Mouse (Mus musculus) gastrocnemius, postnatal 14 days (tissue): ENCODE data around the gene Slc9a9. TPM values are rescaled to one million over a fixed set of nuclear protein-coding genes. Genes with fewer than 3 reads are reported as not detected.

Experiments used
- DNase-seq: peaks from one replicate; pipeline ENCODE4 v3.0.0; 2021; ENCODE audit warnings: mixed read lengths
- intact Hi-C: fragments of 180-260 bp; cut with DNase I; formaldehyde crosslinking; loops from one replicate; pipeline ENCODE4 v1.15.1; 2025; ENCODE audit warnings: low total_unique reads
- microRNA-seq, 2 experiments: library from miRNA; unstranded; fragments of <30 nt; microRNA quantifications; one replicate each; pipeline ENCODE4 v1.2.0; 2021
- total RNA-seq, 2 experiments: library from RNA; stranded (reverse); gene quantifications; 2 replicates each; pipeline ENCODE4 v1.2.3; 2021

The Slc9a9 gene
- total RNA-seq, 2 experiments from 2014 or later, result 2.5 to 3.1 TPM

DNA sequence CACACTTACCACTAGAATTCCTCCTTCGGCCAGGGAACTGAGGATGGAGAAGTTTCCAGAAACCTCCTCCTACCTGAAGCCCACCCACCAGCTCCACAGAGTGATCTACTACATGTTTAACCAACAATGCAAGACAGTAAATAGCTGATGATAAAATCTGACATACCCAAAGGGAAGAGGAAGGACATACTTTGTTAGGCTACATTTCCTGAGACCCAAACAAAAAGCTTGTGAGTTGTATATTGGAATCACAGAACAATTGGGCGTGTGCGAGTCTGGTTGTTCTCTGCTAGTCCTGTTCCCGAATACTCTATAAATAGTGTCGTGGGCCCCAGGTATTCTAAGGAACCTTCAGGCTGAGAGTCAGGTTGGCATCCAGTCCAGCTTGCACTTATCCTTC is 551.6 kb downstream of the Slc9a9 start:
- DNase-seq, result no peak
- intact Hi-C loops, result no loop called here

DNA sequence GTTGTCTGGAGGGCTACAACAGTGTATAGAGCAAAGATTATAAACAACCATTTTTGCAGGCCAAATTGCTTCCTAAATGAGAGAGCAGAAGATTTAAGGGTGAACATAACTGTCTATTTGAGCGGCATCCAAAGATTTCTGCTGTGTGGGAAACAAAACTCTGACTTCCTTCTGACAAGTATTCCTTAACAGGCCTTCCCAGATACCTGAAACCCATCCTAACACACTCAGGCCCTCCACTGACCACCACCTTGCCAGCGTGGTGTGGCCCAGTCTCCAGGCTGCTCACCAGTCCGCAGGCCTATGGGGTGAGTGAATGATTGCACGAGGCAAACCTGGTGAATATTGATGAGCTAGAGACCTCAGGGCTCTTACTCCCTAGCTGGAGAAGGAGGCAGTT is 557.3 kb downstream of the Slc9a9 start:
- intact Hi-C loops, result no loop called here
- no peak for DNase-seq

DNA sequence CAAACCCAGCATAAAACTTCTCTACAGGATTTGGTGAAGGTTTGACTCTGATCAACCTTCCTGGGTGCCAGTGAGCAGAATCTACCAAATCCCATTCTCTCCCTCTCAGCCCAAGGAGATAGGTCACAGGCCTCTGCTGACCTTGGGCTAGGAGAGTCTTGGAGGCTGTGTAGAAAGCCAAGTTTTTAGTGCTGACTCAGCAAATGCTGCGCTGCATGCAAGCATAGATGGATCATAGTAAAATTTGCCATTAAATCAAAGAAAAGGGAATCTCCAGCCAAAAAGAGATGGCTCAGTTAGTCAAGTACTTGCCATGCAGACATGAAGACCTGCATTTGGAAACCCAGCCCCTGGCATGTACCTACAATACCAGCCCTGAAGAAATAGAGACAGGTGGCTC is 558.4 kb downstream of the Slc9a9 start:
- DNase-seq, result no peak
- intact Hi-C loops, result no loop called here

DNA sequence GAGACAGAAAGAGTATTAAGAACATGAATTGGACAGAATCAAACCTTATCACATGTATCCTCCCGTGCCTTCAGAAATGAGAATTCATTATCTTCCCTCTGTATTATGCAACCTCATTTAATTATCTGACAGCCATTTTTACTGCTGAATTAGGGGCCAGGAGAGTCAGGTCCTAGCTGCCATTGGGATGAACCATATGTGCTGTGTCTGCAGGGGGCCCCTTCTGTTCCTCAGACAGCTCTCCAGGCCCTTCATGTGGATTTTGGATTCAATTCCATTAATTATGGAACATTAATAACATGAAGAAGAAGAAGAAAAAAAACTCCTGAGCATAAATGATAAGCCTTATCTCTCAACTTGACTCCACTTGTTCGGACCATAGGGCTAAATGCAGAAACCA is 559.4 kb downstream of the Slc9a9 start:
- DNase-seq, result no peak
- intact Hi-C loops, result no loop called here

DNA sequence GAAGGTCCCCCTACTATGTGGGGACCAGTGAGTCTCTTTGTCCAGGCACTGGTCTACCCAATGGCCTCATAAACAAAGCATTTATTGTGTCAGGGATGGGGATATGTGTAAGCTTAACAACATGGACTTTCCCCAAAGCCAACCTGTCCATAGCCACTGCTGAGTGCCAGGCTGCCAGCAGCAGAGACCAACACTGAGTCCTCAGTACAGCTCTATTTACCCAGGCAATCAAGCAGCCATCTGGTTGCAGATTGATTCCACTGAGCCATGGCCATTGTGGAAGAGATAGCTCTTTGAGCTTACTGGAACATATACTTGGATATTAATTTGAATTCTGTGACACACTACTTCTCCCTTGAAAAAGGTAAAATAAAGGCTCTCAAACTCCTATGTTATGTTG is 570.2 kb downstream of the Slc9a9 start:
- no peak for DNase-seq
- intact Hi-C loops, result no loop called here

DNA sequence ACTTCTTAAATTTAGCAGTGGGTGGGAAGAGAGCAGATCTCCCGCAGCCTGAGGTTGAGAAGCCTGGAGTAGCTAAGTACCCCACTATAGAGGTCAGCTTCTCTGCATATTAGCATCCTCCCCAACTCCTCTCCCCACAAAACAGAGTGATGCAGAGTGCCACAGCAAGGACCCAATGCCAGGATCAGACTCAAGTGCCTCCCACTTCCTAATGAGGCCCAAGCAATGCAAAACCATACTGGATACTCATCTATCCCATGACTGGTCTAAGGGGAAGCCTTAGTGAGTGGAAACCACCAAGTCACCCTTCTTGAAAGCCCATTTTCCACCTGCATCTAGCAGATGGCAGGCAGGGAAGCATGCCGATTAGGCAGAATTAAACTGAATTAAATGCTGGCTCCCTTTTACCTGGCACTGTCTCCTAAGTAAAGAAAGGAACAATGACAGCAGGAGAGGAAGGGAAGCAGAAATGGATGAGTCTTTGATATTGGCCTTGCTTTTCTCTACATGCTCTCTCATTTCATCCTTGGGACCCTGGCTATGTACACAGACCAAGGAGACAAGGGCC is 573.0 kb downstream of the Slc9a9 start:
- intact Hi-C loops, result no loop called here
- DNase-seq, result no peak

DNA sequence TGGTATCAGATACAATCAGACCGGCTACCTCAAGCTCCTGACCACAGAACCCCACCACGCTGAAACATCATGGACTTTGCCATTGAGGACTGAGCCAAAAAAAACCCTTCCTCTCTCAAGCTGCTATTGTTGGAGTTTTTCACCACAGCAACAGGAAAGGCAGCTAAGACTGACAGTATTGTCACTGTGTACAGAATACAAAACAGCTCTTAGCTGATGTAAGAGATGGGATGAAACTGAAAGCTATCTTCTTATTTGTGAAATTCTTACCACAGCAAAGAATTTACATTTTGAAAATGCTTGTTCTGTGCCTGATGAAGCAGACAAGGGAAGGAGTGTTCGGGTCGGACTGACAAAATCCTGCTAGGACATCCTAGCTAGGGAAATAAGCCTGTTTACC is 584.5 kb downstream of the Slc9a9 start:
- DNase-seq, result no peak
- intact Hi-C loops, result no loop called here

DNA sequence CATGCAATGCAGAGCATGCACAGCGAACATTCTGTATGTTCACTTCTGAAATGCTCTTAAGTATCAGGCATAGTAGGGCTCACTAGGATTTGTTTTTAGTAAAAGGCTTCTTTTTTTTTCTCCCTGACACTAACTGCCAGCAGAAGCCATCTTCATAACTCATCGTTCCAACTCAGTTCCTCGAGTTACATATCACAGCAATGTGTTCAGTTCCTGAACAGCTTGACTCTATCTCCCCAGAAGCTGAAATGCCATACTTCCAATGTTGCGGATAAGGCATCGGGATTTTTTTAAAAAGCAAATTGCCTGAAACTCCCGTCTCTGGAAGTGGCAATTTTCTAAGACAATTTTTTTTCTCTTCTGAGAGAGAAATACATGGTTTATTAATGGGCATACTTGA is 586.1 kb downstream of the Slc9a9 start:
- no peak for DNase-seq
- intact Hi-C loops, result no loop called here

DNA sequence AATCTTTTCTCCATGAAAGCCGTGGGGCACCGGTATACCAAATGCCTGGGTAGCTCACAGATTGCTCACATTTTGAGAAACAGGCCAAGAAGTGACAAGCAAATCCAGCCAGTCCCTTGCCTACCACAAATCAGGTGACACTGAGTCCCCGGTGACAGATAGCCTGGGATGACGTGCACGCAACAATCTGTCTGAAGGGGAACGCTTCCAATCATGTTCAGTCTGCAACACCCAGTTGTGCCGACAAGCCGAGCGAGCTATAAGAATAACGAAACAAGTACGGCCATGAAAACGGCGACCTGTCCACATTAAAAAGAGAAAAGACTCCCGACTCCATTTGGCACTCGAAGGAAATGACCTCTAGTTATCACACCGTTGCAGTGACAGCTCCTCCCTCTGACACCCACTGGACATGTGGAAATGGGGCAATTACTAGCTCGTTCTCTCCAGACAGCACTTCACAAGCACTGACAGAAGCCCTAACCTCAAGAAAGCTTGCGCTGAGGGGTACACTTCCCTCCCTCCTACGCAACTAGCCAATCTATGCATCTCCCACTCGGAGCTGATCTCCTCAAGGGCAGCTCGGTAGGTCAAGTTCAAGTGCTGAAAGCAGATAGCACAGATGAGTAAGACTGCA is 587.1 kb downstream of the Slc9a9 start:
- intact Hi-C loops, result no loop called here

DNA sequence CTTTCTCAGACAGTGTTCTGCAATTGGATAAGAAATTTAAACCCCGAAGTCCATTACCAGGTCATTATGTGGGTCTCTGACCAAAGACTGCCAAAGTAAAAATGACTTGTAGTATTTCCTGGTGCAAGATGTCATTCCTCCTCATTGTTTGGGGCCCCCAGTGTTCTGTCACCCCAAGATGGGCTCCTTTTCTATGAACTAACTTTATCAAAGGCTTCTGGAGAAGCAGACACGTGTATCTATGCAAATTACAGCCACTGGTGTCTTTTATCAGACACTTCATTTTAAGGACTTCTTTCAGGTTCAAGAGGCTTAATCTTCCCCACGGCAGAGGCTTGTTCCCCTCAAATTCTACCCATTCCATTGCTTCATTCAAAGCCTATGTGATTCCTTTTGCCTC is 593.1 kb downstream of the Slc9a9 start:
- no peak for DNase-seq

More for the DNA sequence above, 587.1 kb downstream of the Slc9a9 start:
- DNase-seq, result no peak

DNA sequence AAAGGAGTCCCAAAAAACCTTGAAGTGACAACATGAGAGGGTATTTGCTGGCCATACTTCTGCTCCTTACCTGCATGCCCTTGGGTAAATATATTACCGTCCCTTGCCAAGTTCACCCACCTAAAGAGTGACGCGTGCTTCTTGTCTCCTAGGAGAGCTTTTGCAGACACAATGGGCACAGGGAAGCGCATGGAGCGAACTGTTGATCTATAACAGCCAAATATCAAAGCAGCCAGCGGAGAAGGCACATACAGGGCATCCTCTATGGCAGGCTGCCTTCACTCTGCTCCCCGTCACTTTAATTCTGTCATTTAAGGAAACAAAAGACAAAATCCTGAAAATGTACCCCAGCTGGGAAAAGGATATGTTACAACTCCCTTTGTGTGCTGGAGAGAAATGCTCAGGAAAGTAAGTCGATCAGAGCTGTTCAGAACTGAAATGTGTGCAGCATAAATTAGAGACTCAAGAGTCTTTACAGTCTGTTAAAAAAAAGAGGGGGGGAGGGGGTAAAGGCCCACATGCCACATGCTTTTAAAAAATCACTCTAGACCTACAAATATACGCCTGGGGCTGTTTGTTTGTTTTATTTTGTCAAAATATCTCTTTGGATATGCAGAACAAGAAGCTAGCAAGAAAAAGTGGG is 594.3 kb downstream of the Slc9a9 start:
- DNase-seq, result no peak

More for the DNA sequence above, 593.1 kb downstream of the Slc9a9 start:
- intact Hi-C loops, result no loop called here

DNA sequence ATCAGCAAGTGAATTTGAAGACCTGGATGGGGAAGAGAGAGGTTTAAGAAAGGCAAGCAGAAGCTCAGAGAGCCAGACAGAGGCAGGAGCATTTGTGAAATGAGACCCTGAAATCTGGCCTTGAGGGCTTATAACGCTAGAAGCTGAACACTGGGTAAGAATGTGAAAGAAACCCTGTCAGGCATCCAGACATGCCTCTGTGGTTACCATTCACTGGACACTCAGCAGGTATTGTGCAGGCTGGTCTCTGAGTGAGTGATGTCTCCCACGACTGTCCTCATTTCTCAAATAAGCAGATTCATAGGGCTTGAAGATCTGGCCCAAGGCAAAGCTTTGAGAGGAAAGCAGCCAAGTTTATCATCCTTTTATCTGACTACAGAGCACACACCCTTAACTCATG is 596.5 kb downstream of the Slc9a9 start:
- intact Hi-C loops, result no loop called here
- DNase-seq, result no peak

More for the DNA sequence above, 594.3 kb downstream of the Slc9a9 start:
- intact Hi-C loops, result no loop called here

DNA sequence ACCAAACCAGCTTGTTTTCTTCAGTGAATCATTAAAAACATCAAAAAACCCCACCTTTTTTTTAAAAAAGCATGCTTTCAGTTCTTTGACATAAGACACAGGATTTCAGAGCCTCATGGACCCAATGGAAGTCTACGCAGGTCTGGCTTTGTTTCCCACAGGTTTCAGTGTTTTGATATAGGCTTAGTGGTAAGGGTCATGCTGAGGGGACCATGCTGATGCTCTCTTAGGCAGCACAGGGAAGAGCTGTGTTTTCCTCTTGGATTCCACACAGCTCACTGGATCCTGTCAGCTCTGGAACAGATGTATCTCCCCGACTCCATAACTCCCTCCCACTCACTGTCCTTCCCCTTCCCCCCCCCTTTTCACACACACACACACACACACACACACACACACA is 597.2 kb downstream of the Slc9a9 start:
- DNase-seq, result no peak
- intact Hi-C loops, result no loop called here

DNA sequence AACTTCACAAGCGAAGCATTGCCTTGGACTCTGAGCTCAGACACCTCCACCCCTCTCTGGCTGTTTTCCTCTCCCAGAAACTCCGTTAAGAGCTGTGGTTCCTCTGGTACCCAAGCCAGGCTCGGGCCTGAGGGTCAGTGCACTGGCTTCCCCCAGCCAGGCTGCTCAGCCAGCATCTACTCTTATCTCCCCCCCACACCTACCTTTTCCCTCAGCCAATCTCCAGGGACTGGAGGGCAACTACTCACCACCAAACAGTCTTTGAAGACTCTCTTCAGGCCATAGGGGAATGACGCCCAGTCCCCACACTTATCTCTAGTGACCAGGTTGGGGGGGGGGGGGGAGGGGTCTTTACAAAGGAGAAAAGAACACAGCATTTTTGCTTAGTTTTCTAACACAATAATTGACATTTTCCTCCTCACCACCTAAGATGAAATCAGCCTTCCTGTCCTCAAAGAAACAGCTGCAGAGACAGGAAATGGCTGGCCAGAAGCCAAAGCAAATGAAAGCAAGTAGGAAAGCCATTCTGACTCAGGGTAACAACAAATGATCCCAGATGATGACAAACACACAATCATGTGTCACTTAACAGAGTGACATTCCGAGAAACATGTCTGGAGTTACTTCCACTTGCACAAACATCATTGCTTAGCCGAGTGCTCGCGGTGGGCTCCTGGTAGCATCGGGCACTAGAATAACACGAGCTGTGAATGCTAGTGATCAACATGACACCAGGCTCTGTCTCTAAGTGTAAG is 610.1 kb downstream of the Slc9a9 start:
- DNase-seq, result peak; percentile 46
- intact Hi-C loops, result no loop called here

Small RNA genes within 50 kb of the gene (microRNA-seq; reads per million reads assigned to microRNA genes)
- gene Mir7656, result 0.32 to 1.0 reads per million in 2 experiments

Other genes with a start within 250 kb of the Slc9a9 start
- gene 1190002N15Rik, start 131.8 kb upstream of the Slc9a9 start, total RNA-seq, result 10 to 100 TPM in 1 of 2 experiments, 1 to 10 TPM in 1; 8.1 to 12.4 TPM